Mouse (Mus musculus): ENCODE results near the gene Nup107.

The Nup107 gene

DNA sequence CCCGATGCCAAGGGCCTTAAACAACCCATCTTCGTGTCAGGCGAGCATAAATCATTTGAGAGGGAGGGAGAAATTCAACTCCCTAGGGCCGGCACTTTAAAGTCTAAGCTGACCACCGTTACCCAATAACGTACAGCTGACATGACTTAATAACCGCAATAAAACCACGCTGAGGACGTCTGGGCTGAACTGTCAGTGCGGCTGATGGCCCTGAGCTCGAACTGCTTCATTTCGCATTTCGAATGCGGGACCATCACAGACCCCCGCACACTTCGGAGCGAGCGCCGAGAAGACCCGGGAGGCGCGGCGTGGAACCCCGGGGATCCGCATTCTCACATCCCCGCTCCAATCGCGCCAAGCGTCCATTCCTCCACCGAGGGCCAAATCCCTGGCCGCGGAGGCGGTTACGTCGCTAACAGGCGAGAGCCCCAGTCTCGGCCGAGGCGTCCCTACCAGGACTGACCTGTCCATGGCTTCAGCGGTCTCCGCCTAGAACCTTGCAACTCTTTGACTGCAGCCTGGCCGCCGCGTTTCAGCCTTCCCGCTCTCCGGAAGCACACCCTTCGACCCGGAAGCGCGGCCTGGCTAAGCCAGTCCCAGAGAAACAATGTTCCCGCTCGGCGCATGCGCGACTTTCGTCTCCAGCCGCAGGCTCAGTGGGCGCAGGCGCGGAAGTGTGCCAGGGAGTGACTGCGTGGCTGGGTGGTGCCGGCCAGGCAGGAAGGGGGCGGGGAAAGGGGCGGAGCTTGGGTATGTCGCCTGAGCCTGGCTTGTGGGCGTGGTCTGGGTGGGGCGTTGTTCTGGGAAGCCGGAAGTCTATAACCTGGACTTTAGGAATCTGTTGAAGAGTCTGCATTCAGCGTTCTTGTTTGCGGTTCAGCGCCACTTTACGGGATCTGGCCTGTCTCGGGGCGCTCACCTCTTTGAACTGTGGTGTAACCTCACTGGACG is at the start of gene Nup107:
Nup107 (minus strand) TSS at position 565 of the 951 bp plus-strand sequence.
- DNase-seq (ENCODE audit: low read depth, low spot score) = peak; percentile 100

- no peak for DNase-seq (ENCODE audit: low read depth, low spot score)
These were observed 49.3 kb upstream of the Nup107 start for GRCm38 (mm10) chr10:117841765-117842164.

GRCm38 (mm10) chr10:117840431-117840995 is 48.0 kb upstream of the Nup107 start:
- DNase-seq (ENCODE audit: low read depth, low spot score) = peak; percentile 40

DNA sequence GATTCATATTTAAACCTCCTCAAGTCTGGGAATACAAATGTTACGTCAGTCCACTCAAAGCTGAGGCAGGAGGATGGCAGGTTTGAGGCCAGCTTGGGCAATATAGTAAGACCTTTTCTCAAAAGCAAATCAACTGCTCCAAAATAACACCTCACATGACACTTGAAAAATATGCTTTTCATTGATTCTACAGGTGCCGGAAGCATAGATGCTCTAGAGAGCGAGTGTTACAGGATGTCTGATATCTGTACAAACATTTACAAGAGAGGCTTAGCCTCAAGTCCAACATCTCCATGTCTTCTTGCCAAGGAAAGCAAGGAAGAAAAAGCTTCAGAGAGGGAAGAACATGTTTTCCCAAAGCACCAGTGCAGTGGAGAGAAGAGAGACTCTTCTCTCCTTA is 47.2 kb upstream of the Nup107 start:
- DNase-seq (ENCODE audit: low read depth, low spot score) = peak; percentile 52

- DNase-seq (ENCODE audit: low read depth, low spot score) = peak; percentile 59
These were observed 46.4 kb upstream of the Nup107 start for GRCm38 (mm10) chr10:117838924-117839323.

- peak; percentile 69 for DNase-seq (ENCODE audit: low read depth, low spot score)
These were observed 43.8 kb upstream of the Nup107 start for GRCm38 (mm10) chr10:117836354-117836753.

GRCm38 (mm10) chr10:117835453-117835852 is 42.9 kb upstream of the Nup107 start:
- no peak for DNase-seq (ENCODE audit: low read depth, low spot score)

DNA sequence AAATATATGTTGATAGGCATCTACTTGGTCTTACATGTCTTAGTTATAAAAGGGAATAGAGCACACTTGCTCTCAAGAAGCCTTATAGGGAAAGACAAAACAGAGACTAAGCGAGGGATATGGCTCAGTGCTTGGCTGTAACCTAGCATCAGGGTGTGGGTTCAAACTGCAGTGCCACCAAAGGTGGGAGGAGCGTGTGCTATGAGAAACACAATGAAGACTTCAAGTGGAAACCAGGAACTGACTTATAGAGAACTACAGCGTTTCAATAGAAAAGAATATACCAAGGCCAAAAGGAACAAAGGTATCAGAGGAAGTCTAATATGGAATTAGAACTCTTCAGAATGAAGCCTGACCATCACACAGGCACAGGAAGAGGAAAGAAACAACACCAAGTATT is 38.3 kb upstream of the Nup107 start:
- peak; percentile 48 for DNase-seq (ENCODE audit: low read depth, low spot score)

DNA sequence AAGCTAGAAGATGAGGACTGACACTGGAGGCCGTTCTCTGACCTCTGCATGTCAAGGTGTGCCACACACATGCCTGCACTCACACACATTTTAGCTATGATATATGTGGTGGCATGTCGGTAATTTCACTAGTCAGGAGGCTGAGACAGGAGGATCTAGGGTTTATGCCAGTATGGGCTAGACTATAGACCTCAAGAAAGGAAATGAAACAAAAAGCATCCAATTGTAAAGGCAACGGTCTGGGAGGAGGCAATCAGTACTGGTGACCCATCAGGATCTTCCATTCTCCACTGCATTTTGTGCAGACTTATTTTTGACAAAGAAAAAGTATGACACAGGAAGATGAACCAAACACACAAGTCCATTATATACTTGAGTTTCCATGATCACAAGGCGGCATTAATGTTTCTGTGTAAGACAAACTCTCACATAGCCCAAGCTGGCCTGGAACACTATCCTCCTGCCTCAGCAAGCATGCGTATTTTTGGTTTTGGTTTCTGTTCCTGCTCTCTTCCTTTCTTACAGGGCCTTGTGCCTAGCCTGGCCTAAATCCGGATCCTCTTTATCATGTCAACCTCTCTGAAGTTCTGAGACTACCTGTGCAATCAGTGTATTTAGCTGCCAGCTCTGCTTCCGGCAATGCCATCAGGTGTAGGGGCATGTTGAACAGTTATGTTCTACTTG is 37.1 kb upstream of the Nup107 start:
- DNase-seq (ENCODE audit: low read depth, low spot score) = peak; percentile 67

- DNase-seq (ENCODE audit: low read depth, low spot score) = no peak
These were observed 36.5 kb upstream of the Nup107 start for GRCm38 (mm10) chr10:117829022-117829421.

DNA sequence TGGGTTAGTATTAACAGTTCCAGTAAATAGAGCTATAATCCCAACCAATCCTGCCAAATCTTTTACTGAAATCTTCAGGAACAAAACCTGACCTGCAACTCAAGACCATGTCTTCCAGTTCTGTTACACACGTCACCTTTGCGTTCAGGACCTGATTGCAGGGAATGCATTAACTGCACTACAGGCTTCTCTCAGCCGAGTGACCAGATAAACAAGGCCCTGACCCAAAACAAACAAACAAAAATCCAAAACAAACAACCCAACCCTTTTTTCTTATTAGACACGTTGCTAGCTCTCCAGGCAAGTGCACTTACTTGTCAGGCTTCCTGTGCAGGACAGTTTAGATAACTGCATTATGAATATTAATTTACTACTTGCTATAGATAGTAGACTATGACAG is 36.0 kb upstream of the Nup107 start:
- DNase-seq (ENCODE audit: low read depth, low spot score) = no peak

- DNase-seq (ENCODE audit: low read depth, low spot score) = no peak
These were observed 32.1 kb upstream of the Nup107 start for GRCm38 (mm10) chr10:117824647-117825046.

DNA sequence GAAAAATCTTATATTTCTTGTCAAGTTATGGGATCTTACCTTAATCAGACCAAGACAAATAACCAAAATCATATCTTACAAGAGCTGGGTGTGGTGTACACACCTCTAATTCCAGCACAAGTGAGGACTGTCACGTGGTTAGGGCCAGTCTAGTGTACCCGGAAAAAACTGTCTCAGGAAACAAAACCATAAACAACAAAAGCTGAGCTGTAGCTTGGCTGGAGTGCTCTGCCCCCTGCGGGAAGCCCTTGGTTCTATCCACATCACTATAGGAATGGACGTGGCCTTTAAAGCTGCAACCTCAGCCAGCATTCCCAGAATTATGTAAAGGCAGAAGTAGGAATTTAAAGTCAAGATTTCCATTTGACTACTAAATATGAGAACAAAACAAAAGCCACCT is 31.6 kb upstream of the Nup107 start:
- DNase-seq (ENCODE audit: low read depth, low spot score) = no peak

- no peak for DNase-seq (ENCODE audit: low read depth, low spot score)
These were observed 30.8 kb upstream of the Nup107 start for GRCm38 (mm10) chr10:117823321-117823720.

DNA sequence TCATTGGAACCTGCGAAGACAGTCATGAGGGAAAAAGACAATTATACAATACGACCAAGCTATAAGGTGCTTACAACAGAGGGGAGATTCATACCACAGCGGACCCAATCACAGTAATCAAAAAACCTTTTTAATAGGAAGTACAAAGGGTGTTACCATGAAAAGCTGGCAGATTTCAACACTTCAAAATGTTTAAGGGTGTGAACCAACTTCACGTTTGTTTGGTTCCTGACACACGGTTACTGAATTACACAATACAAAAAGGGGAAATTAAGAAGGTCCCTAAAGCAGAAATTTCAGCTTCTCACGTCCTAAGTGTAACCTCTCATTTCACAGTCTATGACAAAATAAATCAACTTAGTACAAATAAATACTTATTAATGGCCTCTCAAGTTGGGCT is 26.1 kb upstream of the Nup107 start:
- DNase-seq (ENCODE audit: low read depth, low spot score) = no peak

GRCm38 (mm10) chr10:117816721-117817120 is 24.2 kb upstream of the Nup107 start:
- no peak for DNase-seq (ENCODE audit: low read depth, low spot score)

- DNase-seq (ENCODE audit: low read depth, low spot score) = no peak
These were observed 20.0 kb upstream of the Nup107 start for GRCm38 (mm10) chr10:117812501-117812900.

DNA sequence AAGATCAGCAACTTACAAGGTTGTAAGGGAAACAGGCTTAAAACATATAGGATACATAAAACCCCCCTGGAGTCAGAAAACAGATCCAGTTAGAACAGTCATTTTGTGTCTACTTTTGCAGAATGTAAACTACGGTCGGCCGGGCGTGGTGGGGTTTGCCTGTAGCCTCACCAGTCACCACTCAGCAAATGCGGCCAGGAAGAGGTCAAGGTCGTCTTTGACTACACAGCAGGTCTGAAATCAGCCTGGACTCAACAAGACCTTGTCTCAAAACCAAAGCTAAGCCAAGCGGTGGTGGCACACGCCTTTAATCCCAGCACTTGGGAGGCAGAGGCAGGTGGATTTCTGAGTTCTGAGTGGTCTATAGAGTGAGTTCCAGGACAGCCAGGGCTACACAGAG is 19.1 kb upstream of the Nup107 start:
- DNase-seq (ENCODE audit: low read depth, low spot score) = no peak

GRCm38 (mm10) chr10:117810506-117810905 is 18.0 kb upstream of the Nup107 start:
- DNase-seq (ENCODE audit: low read depth, low spot score) = no peak

DNA sequence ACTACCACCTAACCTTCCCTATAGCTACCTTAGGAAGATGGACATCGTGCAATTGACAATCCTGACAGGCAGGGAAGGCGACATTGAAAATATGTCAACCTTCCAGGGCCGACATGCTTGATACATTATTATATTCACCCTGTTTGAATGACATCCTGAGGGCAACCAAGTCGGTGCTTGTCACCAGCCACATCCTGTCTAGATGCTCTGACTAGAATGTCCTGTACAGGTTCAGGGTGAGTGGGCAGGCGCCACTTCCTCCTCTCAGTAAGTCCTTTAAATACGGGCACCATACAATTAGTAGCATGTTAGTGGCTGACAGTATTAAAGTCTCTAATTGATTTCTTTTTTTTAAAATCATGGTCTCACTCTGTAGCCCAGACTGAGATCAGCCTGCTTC is 15.6 kb upstream of the Nup107 start:
- DNase-seq (ENCODE audit: low read depth, low spot score) = peak; percentile 79

DNA sequence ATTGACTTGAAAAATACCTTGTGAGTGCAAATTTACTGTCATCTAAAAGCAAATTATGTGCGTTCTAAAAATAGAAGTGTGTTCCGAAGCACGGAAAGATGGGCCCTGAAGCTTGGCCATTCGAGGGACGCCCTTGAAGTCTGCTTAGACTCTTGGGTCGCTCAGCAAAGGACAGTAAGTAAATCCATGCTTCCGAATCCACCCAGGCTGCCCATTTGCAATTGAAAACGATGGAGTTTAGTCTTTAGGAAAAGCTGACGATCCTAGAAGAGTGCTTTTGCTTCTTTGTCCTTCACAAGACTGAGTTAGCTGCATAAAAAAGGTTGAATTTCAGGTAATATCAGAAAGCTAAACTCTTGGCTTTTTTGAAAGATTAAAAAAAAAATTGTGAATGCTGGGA is 13.4 kb upstream of the Nup107 start:
- no peak for DNase-seq (ENCODE audit: low read depth, low spot score)

All from CD4-positive, CD25-positive, alpha-beta regulatory T cell, adult 2 months (primary cell).